Mouse (Mus musculus) liver, adult 2 months (tissue): ENCODE data around the gene Cdk8.
A peak's percentile ranks its signal among the peaks of the same experiment; 100 is the strongest.

ENCODE experiments used
- CTCF ChIP-seq: fragments of 200-500 bp; IDR thresholded peaks from 2 replicates; pipeline ENCODE4 v1.5.1; 2011; ENCODE audit warnings: low read depth, low read length, control low read depth
- POLR2A ChIP-seq: fragments of 200-500 bp; IDR thresholded peaks from 2 replicates; pipeline ENCODE4 v1.6.1; 2011; ENCODE audit warnings: low read length, control low read depth; ENCODE audit not compliant: insufficient read depth; ENCODE audit errors: extremely low read depth

DNA sequence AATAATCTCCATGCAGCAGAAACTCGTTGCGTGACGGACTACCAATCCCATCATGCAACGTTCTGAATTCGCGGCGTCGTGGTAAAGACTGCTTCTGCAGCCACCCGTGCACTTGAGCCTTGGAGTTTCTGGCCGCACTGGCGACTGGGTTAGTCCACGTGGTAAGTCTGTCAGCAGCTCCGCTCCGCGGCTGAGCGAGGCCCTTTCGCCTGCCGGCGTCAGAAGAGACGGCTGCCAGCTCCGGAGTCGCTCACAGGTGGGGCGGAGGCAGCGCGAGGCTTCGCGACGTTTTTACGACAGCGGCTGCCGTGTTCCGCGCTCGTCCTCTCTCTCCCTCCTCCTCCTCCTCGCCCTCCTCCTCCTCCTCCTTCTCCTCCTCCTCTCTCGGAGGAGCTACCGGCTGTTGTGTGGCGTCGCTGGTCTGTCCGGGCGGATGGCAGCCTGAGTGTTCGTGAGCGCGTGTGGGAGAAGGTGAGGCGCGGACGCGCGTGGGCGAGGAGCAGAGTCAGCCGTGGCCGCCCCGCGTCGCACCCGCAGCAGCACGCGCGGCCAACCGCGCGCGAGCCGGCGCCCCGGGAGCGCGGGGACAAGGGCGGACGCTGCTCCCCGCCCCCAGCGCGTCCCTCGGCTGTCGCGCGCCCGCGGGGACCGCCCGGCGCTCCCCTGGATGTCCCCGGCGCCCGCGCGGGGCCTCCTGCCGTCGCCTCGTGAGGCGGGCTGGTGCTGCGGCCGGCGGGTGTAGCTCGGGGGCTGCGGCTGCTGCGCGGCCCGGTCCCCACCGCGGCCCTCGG, at the start of gene Cdk8:
- TF ChIP-seq POLR2A (peak; percentile 74; the same call in 1 of the 2 replicates), CTCF (no peak)
